Mouse (Mus musculus) hematopoietic multipotent progenitor cell, adult 10-12 weeks (in vitro differentiated cells): ENCODE measurements around the gene Esp4. TPM values are rescaled to one million over a fixed set of nuclear protein-coding genes. Genes with fewer than 3 reads are reported as not detected.

Experiments used
- polyA plus RNA-seq: library from polyadenylated mRNA; stranded (reverse); fragments of >175 nt; gene quantifications from 2 replicates; pipeline ENCODE4 v1.2.3, GENCODE M21; 2012; ENCODE audit warnings: low replicate concordance

The Esp4 gene
- not detected in 2 replicates for polyA plus RNA-seq

DNA sequence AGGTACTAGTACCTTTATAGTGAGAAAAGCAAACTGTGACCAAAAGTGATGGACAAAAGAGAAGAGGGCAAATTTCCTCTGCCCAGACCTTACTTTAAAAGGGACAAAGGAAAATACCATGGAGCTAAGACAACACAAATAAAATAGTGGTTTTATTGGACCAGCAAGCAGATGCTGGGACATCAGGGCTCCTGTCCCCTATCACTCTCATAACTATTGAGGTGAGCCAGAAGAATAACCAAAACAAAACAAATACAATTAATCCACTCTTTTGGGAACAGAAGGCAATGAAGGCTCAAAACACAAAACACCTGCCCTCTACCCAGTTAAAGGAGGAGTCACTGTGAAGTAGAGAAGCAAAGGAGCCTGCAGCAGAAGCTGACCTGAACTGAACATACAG, at the start of gene Esp4:
Gene Esp4, plus strand, starts transcription at position 301 of the 400 bp plus-strand sequence.

DNA sequence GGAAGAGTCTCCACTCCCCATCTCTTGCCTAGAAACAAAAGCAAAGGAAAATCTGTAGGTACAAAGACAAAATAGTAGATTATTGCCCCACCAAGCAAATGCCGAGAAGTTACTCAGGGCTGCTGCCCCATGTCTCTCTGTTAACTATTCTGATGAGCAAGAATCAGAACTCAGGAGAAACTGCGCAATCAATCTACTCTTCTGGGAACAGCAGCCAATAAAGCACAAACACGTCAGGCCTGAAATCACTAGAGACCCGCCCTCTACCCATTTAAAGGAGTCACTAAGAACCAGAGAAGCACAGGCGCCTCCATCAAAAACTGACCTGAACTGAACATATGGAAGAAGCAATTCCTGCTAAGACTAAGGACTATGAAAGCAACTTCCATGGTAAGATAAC, 37.2 kb upstream of the Esp4 start, which contains the start of gene Esp6:
Gene Esp6, plus strand, starts transcription at position 301 of the 400 bp plus-strand sequence.

DNA sequence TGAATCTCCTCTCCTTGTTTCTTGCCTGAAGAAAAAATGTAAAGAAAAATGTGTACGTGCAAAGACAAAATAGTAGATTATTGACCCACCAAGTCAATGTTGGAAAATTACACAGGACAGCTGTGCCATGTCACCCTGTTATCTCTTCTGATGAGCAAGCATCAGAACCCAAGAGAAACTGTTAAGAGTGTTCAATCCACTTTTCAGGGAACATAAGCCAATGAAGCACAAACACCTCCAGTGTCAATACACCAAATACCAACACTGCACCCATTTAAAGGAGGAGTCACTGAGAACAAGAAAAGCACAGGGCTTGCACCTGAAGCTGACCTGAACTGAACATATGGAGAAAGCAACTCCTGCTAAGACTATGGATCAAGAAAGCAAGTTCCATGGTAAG, 33.4 kb downstream of the Esp4 start, which contains the start of gene Esp3:
Gene Esp3, plus strand, starts transcription at position 301 of the 400 bp plus-strand sequence.

Other genes with a start within 250 kb of the Esp4 start
- gene Esp8, start 78.6 kb upstream of the Esp4 start, polyA plus RNA-seq: not detected in 2 replicates
- not detected in 2 replicates for gene Esp6, start 37.1 kb upstream of the Esp4 start, polyA plus RNA-seq
- not detected in 2 replicates for gene Esp3, start 33.5 kb downstream of the Esp4 start, polyA plus RNA-seq
- gene Esp1, start 128.5 kb downstream of the Esp4 start, polyA plus RNA-seq: not detected in 2 replicates
- not detected in 2 replicates for gene Crisp2, start 208.4 kb downstream of the Esp4 start, polyA plus RNA-seq
- gene Rhag, start 212.5 kb downstream of the Esp4 start, polyA plus RNA-seq: 0.24 and 8.2 TPM in 2 replicates